Mouse (Mus musculus): Measurements from ENCODE around the gene Ambra1. TPM values are rescaled to one million over a fixed set of nuclear protein-coding genes. Genes with fewer than 3 reads are reported as not detected.

The Ambra1 gene
- total RNA-seq, 1 experiment from 2014 or later: 28.8 TPM

GRCm38 (mm10) chr2:91727011-91727410 lies 2.9 kb upstream of the Ambra1 start:
- ATAC-seq (replicated peaks; ENCODE audit: low read depth, poor library complexity, severe bottlenecking): no peak

DNA sequence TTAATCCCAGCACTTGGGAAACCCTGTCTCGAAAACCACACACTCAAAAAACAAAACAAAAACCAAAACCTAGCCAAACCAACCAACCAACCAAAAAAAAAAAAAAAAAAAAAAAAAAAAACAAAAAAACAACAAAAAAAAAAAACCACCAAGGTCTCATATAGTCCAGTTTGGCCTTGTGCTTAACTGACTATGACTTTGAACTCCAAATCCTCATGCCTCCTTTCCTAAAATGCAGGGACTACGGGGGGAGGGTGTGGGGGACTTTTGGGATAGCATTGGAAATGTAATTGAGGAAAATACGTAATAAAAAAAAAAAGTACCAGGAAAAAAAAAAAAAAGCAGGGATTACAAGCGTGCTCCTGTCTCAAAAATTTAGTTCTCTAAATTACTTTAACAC lies 363 bp upstream of the Ambra1 start:
- no peak for ATAC-seq (replicated peaks; ENCODE audit: low read depth, poor library complexity, severe bottlenecking)

DNA sequence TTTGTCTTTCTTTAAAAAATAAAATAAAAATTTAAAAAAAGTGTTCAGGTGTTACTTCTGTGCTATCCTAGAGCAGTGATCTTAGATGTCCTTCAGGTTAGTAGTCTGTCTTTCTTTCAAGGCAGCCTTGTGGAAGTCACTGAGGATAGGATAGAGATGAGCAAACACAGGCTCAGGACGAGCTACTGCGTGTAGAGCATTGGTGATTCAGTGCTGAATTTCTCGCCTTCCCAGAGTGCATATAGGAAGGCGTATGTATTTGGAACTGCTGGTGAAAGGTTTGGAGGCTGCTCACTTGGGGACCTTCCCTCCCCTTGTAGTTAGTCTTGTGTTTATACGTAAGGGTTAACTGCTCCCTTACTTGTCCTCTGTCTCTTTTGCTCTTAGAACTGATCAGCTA lies 5.3 kb downstream of the Ambra1 start:
- ATAC-seq (replicated peaks; ENCODE audit: low read depth, poor library complexity, severe bottlenecking): no peak

DNA sequence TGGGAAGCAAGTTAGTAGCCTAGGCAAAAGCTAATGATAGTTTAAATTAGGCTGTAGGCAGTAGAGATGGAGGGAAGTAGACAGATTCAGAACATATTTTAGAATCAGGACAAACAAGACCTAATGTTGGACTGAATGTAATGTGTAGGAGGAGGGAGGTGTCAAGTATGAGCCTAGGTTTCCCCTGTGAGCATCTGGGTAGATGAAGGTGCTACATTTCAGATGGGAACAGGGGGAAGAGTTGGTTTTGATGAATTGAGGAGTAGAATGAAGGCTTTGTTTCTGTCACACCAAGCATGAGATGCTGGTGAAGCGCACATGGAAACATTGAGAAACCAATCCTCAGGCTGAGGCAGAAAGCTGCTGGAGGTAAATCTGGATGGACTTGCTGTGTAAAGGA lies 9.7 kb downstream of the Ambra1 start:
- no peak for ATAC-seq (replicated peaks; ENCODE audit: low read depth, poor library complexity, severe bottlenecking)

DNA sequence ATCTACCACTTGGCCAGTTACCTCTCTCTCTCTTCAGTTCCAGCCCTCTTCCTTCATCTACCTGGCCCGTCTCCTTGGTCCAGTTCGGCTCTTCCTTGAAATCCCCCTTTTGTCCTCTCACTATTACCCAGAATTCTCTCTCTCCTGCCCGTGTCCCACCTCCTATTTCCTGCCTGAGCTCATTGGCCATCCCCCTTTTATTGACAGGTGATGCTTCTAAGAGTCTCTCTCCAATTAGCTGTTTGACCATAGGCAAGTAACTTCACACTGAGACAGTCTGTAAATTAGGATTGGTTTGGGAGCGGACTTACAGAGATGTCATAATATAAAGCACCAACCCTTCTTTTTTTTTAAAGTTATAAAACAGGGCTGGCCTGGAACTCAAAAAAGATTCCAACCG lies 14.8 kb downstream of the Ambra1 start:
- no peak for ATAC-seq (replicated peaks; ENCODE audit: low read depth, poor library complexity, severe bottlenecking)

DNA sequence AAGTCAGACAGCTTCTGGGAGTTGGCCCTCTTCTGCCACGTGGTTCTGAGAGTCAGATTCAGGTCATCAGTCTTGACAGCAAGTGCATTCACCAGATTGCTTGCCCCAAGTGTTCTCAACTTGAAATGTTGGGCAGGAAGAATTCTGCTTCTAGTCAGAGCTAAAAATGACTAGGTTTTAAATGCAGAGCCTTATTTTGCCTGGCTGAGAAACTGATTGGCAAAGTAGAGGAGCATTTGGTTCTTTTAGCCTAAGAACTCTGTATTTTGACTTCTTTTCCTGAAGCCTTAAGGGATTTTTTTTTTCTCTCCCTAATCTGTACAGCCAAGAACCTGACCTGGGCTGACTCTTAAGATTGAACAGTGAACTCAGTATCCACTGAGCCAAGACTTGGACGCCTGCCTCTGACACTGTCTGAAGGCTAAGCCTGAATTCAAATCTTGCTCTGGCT lies 19.9 kb downstream of the Ambra1 start:
- no peak for ATAC-seq (replicated peaks; ENCODE audit: low read depth, poor library complexity, severe bottlenecking)

- no peak for ATAC-seq (replicated peaks; ENCODE audit: low read depth, poor library complexity, severe bottlenecking)
These were observed 42.2 kb downstream of the Ambra1 start for GRCm38 (mm10) chr2:91771921-91772705.

DNA sequence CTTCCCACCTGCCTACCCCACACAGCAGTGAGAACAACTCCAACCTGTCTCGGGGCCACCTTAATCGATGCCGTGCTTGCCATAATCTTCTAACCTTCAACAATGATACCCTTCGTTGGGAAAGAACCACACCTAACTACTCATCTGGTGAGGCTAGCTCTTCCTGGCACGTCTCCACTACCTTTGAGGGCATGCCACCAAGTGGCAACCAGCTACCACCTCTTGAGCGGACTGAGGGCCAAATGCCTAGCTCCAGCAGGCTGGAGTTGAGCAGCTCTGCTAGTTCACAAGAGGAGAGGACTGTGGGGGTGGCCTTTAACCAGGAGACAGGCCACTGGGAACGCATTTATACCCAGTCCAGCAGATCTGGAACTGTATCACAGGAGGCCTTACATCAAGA lies 43.4 kb downstream of the Ambra1 start:
- no peak for ATAC-seq (replicated peaks; ENCODE audit: low read depth, poor library complexity, severe bottlenecking)

DNA sequence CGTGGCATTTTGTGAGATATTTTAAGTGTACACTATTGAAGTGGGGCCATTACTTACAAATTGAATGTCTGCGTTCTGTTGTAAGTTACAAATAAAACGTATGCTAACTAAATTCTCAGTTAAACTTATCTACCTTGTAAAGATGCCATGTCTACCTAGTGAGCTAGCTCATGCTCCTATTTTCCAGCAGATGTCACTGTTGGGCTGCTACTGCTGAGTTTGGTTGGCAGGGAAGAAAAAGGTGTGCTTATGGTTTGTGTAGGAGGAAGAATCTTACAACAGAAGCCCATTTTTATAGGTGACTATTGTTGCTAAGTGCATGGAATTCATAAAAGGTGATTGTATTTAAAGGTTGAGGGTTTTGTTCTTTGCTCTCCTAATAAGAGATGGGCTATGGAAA lies 49.2 kb downstream of the Ambra1 start:
- ATAC-seq (replicated peaks; ENCODE audit: low read depth, poor library complexity, severe bottlenecking): peak; percentile 69; the same call in 1 of the 2 replicates

DNA sequence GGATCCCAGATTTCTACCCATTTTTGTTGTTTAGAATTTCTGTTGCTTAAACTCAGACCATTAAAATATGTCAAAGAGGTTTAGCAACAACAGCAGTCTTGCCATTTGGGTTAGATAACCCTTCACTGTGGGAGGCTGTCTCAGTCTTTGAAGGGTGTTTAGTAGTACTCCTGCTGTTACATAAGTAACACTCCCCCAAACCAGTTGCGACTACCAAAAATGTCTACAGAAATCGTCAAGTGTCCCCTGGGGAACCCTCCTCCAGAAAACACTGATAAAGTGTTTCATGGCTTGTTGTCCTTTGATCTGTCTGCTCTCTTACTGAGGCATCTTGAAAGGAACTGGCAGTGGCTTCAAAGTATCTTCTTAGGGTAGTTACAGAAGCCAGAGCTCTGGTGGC lies 61.7 kb downstream of the Ambra1 start:
- ATAC-seq (replicated peaks; ENCODE audit: low read depth, poor library complexity, severe bottlenecking): no peak

- ATAC-seq (replicated peaks; ENCODE audit: low read depth, poor library complexity, severe bottlenecking): no peak
These were observed 62.4 kb downstream of the Ambra1 start for GRCm38 (mm10) chr2:91792346-91792745.

GRCm38 (mm10) chr2:91794466-91794865 lies 64.5 kb downstream of the Ambra1 start:
- ATAC-seq (replicated peaks; ENCODE audit: low read depth, poor library complexity, severe bottlenecking): no peak

DNA sequence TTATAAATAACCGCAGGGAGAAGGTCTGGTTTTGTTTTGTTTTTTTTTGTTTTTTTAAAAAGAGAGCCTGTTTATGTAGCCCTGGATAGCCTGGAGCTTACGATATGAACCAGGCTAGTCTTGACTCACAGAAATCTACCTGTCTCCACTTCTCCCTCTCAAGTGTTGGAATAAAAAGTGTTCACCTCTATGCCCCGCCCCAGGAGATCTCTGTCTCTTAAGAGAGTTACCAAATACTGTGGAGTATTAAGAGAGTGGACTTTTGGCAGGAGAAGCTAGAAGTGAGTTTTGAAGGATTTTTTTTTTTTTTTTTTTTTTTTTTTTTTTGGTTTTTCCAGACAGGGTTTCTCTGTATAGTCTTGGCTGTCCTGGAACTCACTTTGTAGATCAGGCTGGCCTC lies 65.2 kb downstream of the Ambra1 start:
- ATAC-seq (replicated peaks; ENCODE audit: low read depth, poor library complexity, severe bottlenecking): no peak

DNA sequence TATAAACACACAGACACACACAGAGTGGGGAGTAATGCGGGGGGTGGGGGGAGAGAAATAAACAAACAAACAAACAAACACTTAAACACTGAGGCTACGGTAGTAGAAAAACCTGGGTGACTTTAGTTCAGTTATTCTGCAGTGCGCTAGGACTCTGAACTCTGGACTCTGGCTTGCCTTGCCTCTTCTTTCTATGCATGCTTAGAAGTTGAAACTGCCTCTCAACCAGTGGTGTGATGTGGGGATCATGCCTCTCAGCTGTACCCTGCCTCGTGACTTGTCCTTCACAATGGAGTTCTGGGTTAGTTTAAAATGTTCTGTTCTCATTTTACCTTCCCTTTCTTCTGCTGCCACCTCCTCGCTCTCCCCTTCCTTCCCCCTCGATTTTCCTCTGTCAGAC lies 81.5 kb downstream of the Ambra1 start:
- ATAC-seq (replicated peaks; ENCODE audit: low read depth, poor library complexity, severe bottlenecking): no peak

GRCm38 (mm10) chr2:91816741-91817140 lies 86.8 kb downstream of the Ambra1 start:
- no peak for ATAC-seq (replicated peaks; ENCODE audit: low read depth, poor library complexity, severe bottlenecking)

DNA sequence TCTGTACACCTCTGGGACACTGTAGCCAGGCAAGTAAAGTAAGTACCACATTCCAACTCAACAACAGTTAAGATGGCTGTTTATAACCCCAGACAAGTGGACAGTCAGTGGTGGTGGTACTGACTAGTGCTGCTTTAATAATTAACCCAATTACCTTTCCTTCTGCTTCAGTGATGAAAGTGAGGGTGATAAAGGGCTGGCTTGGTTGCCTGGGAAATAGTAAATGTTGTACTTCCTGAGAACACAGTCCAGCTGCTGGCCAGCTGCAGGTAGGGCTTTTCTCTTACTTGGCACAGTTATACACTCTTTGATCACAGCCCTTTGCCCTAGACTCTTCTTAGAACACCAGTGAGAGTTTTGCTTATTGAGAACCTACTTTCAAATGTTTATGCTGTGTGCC lies 102.3 kb downstream of the Ambra1 start:
- ATAC-seq (replicated peaks; ENCODE audit: low read depth, poor library complexity, severe bottlenecking): no peak

- no peak for ATAC-seq (replicated peaks; ENCODE audit: low read depth, poor library complexity, severe bottlenecking)
These were observed 104.3 kb downstream of the Ambra1 start for GRCm38 (mm10) chr2:91834272-91834671.

GRCm38 (mm10) chr2:91835031-91835430 lies 105.1 kb downstream of the Ambra1 start:
- ATAC-seq (replicated peaks; ENCODE audit: low read depth, poor library complexity, severe bottlenecking): peak; percentile 94

- peak; percentile 68 for ATAC-seq (replicated peaks; ENCODE audit: low read depth, poor library complexity, severe bottlenecking)
These were observed 105.7 kb downstream of the Ambra1 start for GRCm38 (mm10) chr2:91835631-91836030.

DNA sequence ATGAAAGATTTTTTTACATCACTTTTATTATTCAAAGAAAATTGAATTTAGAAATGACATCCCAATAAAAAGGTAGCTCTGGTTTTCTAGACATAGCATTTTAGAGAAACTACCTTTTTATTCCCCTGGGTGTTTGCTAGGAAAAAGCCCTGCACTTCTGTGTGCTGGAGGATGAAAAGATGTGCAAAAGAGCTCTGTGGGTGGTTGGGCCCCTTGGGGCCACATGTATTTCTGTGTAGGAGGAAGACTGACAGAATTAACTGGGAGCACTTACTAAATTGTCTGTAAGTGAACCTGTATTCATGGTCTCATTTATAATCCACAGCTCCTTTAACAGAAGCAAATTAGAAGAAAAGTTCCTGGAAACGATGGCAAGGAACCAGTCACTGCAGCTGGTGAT lies 114.2 kb downstream of the Ambra1 start:
- no peak for ATAC-seq (replicated peaks; ENCODE audit: low read depth, poor library complexity, severe bottlenecking)

- ATAC-seq (replicated peaks; ENCODE audit: low read depth, poor library complexity, severe bottlenecking): no peak
These were observed 122.7 kb downstream of the Ambra1 start for GRCm38 (mm10) chr2:91852446-91853191.

All from common myeloid progenitor, adult 5-6 weeks (primary cell).